Mouse (Mus musculus) spleen, postnatal 36 days (tissue): ENCODE data around the gene Nr1h2.

Source experiments
- DNase-seq, 2 experiments: peaks; one replicate each; pipeline ENCODE4 v3.0.0; 2022; ENCODE audit warnings: low spot score in 2 of 2, mixed read lengths in 1 of 2

The Nr1h2 gene

GRCm38 (mm10) chr7:44529518-44529917 lies 24.2 kb downstream of the Nr1h2 start:
- DNase-seq, result peak; percentile 77 to 78

- DNase-seq, result peak; percentile 83 to 84
Measured at GRCm38 (mm10) chr7:44527483-44528398, 26.0 kb downstream of the Nr1h2 start.

GRCm38 (mm10) chr7:44526414-44527154 lies 27.2 kb downstream of the Nr1h2 start:
- DNase-seq, result peak; percentile 50 to 53

- peak; percentile 74 to 79 for DNase-seq
Measured at GRCm38 (mm10) chr7:44525126-44525832, 28.5 kb downstream of the Nr1h2 start.

- no peak for DNase-seq
Measured at GRCm38 (mm10) chr7:44524502-44524901, 29.2 kb downstream of the Nr1h2 start, which contains the start of gene Mybpc2. Gene Mybpc2, minus strand, starts transcription at chr7:44524656.

GRCm38 (mm10) chr7:44523056-44523455 lies 30.7 kb downstream of the Nr1h2 start:
- DNase-seq, result no peak

GRCm38 (mm10) chr7:44521710-44522109 lies 32.0 kb downstream of the Nr1h2 start:
- DNase-seq, result peak; percentile 74 to 75

GRCm38 (mm10) chr7:44520990-44521389 lies 32.8 kb downstream of the Nr1h2 start:
- peak in 1 of 2 experiments; percentile 42 for DNase-seq

- no peak for DNase-seq
Measured at GRCm38 (mm10) chr7:44519240-44519913, 34.4 kb downstream of the Nr1h2 start.

- DNase-seq, result no peak
Measured at GRCm38 (mm10) chr7:44507491-44507890, 46.3 kb downstream of the Nr1h2 start.

GRCm38 (mm10) chr7:44501563-44502115 lies 52.1 kb downstream of the Nr1h2 start:
- DNase-seq, result peak; percentile 57 to 65

GRCm38 (mm10) chr7:44500046-44500445 lies 53.7 kb downstream of the Nr1h2 start:
- DNase-seq, result no peak
